Mouse (Mus musculus): ENCODE measurements around the gene Iffo1.

Gene Iffo1

GRCm38 (mm10) chr6:125145001-125145400 is at the start of gene Iffo1:
TSS of gene Iffo1 (plus strand) at chr6:125145241.
- DNase-seq (ENCODE audit: extremely low read depth, low read depth), result peak; percentile 51

- DNase-seq (ENCODE audit: extremely low read depth, low read depth), result peak; percentile 73
These were observed 49.4 kb upstream of the Iffo1 start, which contains the start of gene Chd4 for GRCm38 (mm10) chr6:125095391-125096278. TSS of gene Chd4 (plus strand) at chr6:125095981.

DNA sequence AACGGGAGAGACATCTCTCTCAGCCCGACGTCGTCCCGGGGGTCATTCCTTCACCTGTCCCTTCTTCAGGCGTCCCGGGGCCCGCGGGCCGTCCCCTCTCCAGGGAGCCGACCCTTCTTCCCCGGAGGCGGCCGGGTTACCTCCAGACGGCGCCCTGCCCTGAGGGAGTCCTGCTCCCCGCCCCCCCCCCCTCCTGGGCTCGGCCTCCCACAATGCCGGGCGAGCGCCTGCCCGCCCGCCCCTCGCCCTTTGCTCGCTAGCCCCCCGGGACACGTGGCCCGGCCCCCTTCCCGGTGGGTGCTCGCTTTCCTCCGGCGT is 48.8 kb upstream of the Iffo1 start:
- DNase-seq (ENCODE audit: extremely low read depth, low read depth), result no peak

- DNase-seq (ENCODE audit: extremely low read depth, low read depth), result no peak
These were observed 48.3 kb upstream of the Iffo1 start for GRCm38 (mm10) chr6:125096597-125097345.

DNA sequence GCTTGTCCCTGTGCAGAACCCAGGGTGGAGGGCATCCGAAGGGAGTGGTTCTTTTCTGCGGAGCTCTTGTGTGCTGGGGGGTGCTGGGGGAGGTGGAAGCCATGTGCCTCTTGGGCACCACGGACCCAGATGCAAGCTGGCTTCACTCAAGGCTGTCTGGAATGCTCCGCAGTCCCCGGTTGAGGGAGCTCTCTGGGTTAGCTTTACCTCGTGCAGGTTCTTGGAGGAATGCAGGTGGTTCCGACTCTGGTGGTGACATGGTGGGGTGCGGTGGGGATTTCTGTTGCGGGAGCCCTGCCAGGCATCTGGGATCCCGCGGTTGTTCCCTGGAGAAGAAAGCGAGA is 47.7 kb upstream of the Iffo1 start:
- DNase-seq (ENCODE audit: extremely low read depth, low read depth), result no peak

GRCm38 (mm10) chr6:125097951-125098350 is 47.1 kb upstream of the Iffo1 start:
- DNase-seq (ENCODE audit: extremely low read depth, low read depth), result no peak

GRCm38 (mm10) chr6:125098513-125098912 is 46.5 kb upstream of the Iffo1 start:
- no peak for DNase-seq (ENCODE audit: extremely low read depth, low read depth)

GRCm38 (mm10) chr6:125099421-125099971 is 45.5 kb upstream of the Iffo1 start:
- no peak for DNase-seq (ENCODE audit: extremely low read depth, low read depth)

- DNase-seq (ENCODE audit: extremely low read depth, low read depth), result no peak
These were observed 43.6 kb upstream of the Iffo1 start for GRCm38 (mm10) chr6:125101444-125101843.

GRCm38 (mm10) chr6:125104223-125104622 is 40.8 kb upstream of the Iffo1 start:
- peak; percentile 83 for DNase-seq (ENCODE audit: extremely low read depth, low read depth)

- DNase-seq (ENCODE audit: extremely low read depth, low read depth), result no peak
These were observed 37.3 kb upstream of the Iffo1 start for GRCm38 (mm10) chr6:125107705-125108104.

DNA sequence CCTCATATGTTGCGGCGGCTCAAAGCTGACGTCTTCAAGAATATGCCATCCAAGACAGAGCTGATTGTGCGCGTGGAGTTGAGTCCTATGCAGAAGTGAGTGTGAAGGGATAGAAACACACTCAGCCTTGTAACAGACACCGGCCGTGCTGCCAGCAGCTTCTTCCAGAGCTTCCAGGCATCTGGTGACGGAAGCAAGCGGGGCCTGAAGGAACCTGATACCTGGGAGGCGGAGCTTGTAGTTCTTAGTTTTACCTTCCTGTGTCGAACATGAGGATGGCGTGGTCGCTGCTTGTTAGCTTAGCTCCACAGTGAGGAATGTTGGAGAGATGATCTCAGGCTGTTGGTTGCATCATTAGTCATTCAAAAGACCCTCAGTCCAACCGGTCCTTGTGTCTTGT is 35.7 kb upstream of the Iffo1 start:
- no peak for DNase-seq (ENCODE audit: extremely low read depth, low read depth)

GRCm38 (mm10) chr6:125110927-125111326 is 34.1 kb upstream of the Iffo1 start:
- no peak for DNase-seq (ENCODE audit: extremely low read depth, low read depth)

DNA sequence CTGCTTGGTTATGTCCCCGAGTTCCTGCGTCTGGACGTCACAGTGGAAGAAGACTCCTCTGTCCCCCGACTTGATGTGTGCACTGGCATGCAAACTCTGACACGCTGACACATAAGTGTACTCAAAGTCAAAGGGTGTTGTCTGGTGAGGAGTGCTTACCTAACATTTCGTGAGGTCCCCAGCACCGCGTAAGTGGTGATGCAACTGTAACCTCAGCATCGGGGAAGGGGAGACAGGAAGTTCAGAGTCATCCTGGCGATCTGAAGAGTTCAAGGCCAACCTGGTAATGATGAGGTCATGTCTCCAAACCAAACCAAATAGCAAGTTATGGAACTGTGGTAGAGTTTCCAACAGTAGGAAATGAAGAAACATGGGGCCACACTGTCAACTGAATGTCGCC is 32.5 kb upstream of the Iffo1 start:
- no peak for DNase-seq (ENCODE audit: extremely low read depth, low read depth)

DNA sequence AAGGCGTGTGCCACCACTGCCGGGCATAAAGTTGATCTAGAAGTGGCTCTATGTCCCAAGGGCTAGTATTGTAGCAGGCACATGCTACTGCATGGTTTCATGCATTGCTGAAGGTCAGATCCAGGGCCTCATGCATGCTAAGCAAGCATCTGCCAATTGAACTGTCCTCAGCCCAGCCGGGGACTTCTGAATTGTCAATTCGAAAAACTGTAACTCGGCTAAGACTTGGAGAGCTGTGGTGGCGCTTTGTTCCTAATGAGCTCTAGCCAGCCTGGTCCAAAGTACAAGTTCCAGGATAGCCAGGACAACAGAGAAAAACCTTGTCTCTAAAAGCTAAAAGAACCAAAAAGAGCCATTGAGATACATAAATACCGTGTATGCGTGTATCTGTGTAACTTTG is 25.7 kb upstream of the Iffo1 start:
- no peak for DNase-seq (ENCODE audit: extremely low read depth, low read depth)

- DNase-seq (ENCODE audit: extremely low read depth, low read depth), result no peak
These were observed 16.3 kb upstream of the Iffo1 start for GRCm38 (mm10) chr6:125128724-125129123.

- no peak for DNase-seq (ENCODE audit: extremely low read depth, low read depth)
These were observed 15.2 kb upstream of the Iffo1 start for GRCm38 (mm10) chr6:125129710-125130402.

DNA sequence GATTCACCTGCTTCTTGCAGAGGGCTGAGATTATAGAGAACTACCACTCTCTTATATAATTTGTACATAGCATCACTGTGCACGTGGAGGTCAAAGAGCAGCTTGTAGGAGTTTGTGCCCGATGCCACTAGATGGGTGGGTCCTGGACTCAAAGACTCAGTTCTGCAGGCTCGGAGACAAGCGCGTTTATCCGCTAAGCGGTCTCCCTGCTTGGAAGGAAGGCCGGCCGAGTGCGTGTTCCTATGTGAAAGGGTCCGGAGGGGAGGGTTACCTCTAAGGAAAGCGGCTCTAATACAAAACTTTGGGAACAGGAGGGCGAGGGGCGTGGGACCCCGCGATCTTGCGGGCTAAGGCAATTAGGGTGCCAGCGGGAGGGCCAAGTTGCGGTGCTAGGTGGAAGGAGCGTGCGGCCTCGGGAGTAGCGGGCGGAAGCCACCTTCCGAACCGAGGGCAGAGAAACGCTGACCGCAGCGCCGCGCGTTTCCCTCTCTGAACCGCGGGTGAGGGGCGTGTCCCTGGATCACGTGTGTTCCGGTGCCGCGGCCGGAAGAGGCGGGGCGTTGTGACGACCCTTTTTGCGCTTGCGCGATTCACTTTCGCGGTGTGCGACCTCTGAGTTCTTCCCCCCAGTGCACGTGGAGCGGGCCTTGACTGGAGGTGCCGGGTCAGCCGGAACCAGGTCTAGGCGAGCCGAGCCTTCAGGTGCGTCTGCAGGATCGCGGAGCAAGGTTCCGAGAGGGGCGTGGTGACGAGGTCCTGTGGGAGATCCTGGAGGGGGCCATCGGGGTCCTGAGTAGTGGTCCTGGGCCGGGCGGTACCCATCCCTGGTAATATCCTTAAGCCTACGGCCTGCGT is 13.5 kb upstream of the Iffo1 start, which contains the start of gene Nop2:
Gene Nop2, plus strand, starts transcription at position 608 of the 855 bp plus-strand sequence.
- peak; percentile 83 for DNase-seq (ENCODE audit: extremely low read depth, low read depth)

DNA sequence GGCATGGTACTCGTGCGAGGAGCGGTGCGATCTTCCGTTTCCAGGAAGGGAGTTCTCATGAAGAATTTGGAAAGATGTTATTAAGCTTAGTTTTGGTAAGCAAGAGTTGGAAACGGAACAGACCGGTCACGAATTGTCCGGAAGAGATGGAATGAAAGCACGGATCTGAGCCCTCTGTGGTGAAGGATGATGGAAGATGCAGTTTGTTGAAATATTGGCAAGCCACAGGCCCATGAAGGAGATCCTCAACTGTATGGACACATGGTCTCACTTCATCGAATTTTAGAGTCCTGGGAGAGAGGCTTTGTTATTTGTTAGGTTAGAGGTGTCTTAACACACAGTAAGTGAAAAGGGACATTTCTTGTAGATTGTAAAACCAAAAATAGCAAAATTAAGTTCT is 12.6 kb upstream of the Iffo1 start:
- DNase-seq (ENCODE audit: extremely low read depth, low read depth), result no peak

DNA sequence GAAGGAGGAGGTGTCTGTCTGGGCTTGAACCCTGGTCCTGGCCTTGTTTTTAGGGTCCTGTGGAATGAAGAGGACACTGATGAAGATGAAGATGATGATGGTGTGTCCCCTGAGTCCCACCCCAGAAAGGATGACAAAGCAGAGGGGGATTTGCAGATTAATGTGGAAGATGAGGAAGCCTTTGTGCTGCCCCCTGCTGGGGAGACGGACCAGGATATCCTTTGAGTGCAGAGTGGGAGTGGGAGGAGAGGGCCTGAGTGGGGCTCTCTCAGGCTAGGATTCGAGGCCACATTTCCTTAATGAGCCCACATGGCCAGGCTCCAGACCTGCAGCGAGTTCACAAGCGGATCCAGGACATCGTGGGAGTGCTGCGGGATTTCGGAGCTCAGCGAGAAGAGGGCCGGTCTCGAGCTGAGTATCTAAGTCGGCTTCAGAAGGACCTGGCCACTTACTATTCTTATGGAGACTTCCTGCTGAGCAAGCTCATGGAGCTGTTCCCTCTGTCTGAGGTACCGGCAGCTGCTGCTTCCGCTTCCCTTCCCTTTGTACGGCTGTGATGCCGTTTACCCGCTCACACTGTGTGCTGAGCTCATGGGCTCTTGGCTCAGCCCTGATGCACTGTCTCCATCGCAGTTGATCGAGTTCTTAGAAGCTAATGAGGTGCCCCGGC is 7.9 kb upstream of the Iffo1 start:
- no peak for DNase-seq (ENCODE audit: extremely low read depth, low read depth)
